Mouse (Mus musculus) frontal cortex, postnatal 14 days (tissue): ENCODE measurements at regions not wholly inside any gene's neighbourhood (a gene's known extent, or its start where the extent isn't known, plus 50 kb on each side); places are given as distances from the start of the nearest gene placed in this dataset.

Experiments used
- DNase-seq, 2 experiments: peaks; one replicate each; pipeline ENCODE4 v3.0.0; 2022; ENCODE audit warnings: low spot score in 2 of 2

DNA sequence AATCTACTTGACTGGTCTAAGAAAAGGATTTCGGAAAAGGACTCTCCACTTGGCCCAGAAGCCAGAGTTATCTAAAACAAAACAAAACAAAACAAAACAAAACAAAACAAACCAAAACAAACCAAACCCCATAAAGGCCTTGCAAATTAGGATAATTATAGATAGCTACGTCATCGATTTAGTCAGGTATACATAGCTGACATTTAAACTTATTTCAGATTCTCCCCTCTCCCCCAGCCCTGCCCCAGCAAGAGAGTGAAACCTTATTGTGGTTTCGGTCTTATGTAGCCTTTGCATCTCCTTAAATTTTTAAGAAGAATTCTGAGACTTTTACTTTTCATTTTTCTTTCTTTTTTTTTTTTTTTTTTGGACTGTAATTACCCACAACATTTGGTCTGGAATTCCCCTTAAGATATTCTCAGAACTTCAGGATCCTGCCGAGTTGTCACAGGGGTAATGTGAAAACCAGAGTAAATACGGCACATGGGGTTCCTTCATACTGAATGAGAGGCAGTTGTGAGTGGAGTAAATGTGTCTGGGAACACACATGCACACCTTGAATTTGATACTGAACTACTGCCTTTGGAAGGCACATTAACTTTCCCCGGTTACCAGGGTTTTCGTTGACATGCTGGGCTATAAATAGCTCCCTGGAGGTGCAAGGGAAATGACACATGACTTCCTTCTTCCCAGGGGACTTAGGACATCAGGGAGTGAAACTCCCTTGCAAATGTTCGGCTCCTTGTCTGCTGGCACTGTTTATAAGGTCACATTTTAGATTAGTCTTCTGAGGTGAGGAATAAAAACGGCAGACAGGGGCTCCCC is 94.8 kb upstream of the Rap1b start:
- DNase-seq = no peak

DNA sequence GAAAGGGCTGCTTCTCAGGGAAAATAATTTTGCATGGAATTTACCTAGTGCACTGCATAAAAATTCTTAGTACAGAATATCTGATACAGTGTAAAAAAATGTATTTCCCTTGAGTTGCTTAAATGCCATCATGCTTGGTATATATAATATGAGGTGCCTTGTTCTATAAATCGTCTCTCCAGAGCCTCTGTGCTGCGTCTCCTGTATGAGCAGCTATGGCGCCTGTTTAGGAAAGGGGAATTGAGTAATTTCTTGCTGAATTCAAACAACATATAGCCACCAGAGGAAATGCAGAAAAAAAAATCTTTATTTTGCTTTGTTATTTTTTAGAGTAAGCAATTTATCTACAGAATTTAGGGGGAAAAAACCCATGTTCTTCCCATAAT is 95.4 kb upstream of the Rap1b start:
- DNase-seq = no peak

GRCm38 (mm10) chr10:117943702-117944307 is 98.0 kb upstream of the Rap1b start:
- DNase-seq = no peak

DNA sequence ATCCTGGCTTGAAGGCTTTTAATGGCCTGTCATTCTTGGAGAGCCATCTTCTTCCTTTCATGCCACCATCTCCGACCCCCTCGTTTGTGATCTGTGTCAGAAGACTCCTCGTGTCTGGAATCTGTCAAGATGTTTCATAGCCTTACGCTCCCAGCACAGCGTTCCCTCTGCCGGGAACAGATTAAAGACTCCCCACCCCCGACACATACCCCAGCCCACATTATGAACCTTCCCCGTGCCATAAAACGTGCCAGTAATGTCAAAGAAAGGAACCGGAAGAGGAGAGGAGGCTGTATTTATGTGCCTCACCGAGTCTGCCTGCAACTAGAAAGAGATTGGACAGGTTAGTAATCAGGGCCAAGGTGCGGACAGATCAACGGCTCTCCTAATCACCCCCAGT is 101.4 kb upstream of the Rap1b start:
- no peak for DNase-seq

DNA sequence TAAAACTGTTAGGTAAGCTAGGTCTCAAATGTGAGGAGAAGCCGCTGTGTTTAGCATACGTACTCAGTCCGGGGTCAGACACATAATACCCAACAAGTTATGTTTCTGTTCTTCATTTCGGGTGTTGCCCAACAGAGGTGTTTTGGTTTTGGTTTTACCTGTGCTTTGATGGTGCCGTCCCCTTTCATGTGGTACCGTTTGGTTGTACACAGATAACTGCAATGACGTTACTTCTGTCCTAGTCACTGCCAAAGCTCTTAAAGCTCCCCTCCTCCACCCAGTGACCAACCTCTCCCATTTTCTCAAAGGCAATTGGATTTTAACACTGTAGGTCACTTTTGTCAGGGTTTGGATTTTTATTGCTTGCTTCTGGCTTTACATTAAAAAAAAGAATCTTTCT is 102.1 kb upstream of the Rap1b start:
- no peak for DNase-seq

- no peak for DNase-seq
These were observed 106.5 kb upstream of the Rap1b start for GRCm38 (mm10) chr10:117952116-117953025.

GRCm38 (mm10) chr10:117953026-117953711 is 107.3 kb upstream of the Rap1b start:
- no peak for DNase-seq

DNA sequence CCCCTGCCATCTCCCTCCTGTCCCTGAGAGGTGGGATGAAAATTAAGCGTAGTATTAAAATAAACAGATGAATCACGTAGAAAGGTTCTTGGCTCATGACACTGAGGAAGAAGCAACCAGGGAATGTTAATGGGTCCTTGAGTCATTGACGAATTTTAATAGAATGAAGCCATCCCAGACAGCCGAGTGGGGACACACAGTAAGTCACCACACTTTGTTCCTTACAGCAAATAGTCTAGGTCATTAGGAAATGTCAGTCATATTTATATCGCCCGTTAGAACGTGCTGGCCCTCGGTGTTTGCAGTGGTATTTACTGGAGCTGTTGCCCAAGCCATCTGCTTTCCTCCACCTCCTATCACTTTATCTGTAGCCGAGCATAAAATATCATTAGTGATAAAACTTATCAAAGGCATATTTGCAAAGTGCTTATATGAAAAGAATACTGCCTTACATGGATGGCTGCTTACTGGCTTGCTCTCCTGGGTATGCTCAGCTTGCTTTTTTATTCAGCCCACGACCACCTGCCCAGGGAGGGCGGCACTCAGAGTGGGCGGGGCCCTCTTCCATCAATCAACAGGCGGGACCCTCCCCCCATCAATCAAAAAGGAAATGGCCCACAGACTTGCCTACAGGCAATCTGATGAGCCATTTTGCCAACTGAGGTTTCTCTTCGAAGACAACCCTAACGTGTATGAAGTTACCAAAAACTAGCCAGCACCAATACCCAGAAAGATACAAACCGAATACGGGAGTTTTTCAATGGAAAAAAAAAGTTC is 110.5 kb upstream of the Rap1b start:
- no peak for DNase-seq

DNA sequence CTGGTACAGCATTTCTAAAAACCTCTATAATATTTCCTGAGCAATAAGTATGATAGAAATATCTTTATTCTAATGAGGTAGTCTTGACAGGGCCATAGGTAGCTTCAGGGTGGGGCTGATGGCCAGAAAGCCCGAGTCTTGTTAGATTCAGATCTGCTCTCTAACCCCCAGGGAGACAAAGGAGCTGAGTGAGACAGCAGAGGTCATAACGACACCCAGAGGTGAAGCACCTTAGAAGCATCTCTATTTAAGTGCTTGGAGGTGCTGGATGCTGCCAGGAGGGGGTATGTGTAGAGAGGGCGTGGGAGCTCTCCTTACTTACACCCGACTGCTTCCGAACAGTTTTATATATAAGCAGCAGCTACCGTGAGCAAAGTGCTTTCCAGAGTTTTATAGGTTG is 128.9 kb upstream of the Rap1b start:
- DNase-seq = no peak

DNA sequence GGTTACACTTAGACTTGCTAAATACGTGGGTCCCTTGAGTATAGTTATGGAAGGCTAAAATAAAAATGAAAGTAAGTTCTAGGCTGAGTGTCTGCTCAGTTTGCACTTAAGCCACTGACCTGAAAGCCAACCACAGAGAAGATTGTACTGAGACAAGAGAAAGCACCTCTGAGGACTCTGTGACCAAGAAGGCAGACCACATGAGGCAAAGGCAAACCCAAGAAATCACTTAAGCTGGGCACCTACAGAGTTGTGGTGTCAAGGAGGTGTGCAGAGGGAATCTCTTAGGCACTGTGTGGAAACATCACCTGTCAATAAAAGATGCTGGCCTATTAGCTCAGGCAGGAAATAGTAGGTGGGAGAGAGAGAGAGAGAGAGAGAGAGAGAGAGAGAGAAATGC is 129.6 kb upstream of the Rap1b start:
- no peak for DNase-seq

DNA sequence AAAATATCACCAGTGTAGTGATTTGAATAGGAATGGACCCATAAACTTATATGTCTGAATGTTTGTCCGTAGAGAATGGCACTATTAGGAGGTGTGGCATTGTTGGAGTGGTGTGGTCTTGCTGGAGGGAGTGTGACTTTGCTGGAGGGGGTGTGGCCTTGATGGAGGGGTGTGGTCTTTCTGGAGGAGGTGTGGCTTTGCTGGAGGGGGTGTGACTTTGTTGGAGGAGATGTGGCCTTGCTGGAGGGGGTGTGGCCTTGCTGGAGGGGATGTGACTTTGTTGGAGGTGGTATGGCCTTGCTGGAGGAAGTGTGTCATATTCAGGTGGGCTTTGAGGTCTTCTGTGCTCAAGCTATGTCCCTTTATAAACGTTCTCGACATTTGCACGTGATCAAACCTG is 133.3 kb upstream of the Rap1b start:
- no peak for DNase-seq

- no peak for DNase-seq
These were observed 136.9 kb upstream of the Rap1b start for GRCm38 (mm10) chr10:117982611-117983210.

DNA sequence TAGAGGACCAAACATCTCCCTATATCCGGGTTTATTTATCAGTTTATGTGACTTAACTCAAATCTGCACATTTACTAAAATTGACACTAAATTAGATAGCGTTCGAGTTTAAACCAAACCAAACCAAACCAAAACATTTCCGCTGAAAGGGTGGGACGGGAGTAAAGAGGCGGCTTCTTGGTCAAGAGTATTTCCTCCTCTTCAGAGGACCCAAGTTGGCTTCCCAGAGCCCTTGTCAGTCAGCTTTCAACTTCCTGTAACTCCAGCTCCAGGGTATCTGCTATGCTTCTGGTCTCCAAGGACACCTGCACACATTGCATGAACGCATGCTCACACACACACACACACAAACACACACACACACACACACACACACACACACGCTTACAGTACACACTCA is 137.4 kb upstream of the Rap1b start:
- no peak for DNase-seq

GRCm38 (mm10) chr10:117984784-117985602 is 139.2 kb upstream of the Rap1b start:
- no peak for DNase-seq

GRCm38 (mm10) chr10:117987620-117988019 is 141.8 kb upstream of the Rap1b start:
- DNase-seq = no peak

DNA sequence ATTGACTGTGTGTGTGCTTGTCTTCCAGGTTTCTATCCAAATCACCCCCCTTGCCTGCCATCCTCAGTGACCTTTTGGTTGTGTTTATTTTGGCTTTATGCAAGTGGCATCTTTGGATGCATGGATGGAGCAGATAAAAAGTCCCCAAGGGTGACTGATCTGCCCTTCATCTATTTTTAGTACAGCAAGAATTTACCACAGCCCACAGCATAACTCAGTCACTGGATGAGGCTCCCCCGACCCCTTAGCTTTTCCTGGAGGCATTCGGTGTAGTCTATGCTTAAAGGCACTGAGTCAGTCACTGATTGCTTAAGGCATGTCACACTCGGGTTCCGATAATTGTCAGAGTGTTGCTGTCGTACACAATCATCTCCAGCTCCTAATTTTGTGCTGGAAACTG is 142.2 kb upstream of the Rap1b start:
- no peak for DNase-seq

GRCm38 (mm10) chr10:117991176-117991575 is 145.3 kb upstream of the Rap1b start:
- DNase-seq = no peak

DNA sequence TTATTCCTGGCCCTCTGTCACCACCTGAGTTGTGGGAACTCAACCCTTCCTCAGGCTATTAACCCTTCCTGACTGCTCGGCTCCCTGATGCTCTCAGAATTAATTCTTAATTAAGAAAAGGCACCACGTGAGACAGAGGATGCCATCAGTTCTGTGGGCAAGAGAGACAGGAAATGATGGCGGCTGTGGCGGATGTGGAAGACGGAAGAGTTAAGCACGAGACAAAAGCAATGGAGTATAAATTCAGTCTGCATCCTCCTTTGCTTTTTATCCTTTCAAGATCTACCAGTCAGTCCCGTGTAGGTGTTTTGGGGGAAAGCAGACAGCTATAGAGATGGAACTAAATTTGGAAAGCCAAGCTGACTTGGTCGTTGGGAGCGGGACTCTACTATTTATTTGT is 146.5 kb upstream of the Rap1b start:
- DNase-seq = no peak

DNA sequence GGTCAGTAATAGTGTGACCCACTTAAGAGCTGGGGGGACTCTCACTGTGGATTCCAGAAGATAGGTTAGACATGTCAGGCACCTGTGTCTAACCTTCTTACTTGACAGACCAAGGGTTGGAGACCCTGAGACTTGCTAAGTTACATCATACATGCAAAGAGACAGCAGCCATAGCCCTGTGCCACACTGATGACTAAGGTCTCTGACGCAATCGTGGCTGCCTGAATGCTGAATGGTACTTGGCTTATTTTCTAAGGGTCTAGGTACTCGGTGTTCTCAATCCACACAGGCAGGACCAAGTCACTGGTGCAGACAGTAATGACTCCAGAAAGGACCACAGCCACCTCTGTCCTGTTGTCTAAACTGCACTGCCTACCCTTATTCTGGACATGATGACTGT is 147.8 kb upstream of the Mdm1 start:
- DNase-seq = no peak

GRCm38 (mm10) chr10:117994768-117995167 is 146.8 kb upstream of the Mdm1 start:
- no peak for DNase-seq
